Mouse (Mus musculus): Measurements from ENCODE around the gene Fam25c.
"Not testable (repeated sequence)": the region's sequence is repeated elsewhere in the genome, so short reads cannot be mapped to it uniquely, and the experiment has no call there.

Gene Fam25c

GRCm38 (mm10) chr14:34326606-34327005, 28.6 kb downstream of the Fam25c start:
- DNase-seq, result no peak

GRCm38 (mm10) chr14:34323576-34324085, 31.6 kb downstream of the Fam25c start:
- DNase-seq, result peak; percentile 77

GRCm38 (mm10) chr14:34318113-34318512, 37.1 kb downstream of the Fam25c start:
- DNase-seq, result no peak

- DNase-seq, result no peak
Measured at GRCm38 (mm10) chr14:34317431-34317830, 37.8 kb downstream of the Fam25c start.

- DNase-seq, result no peak
Measured at GRCm38 (mm10) chr14:34316346-34316745, 38.9 kb downstream of the Fam25c start.

GRCm38 (mm10) chr14:34314796-34315195, 40.4 kb downstream of the Fam25c start:
- DNase-seq, result no peak

GRCm38 (mm10) chr14:34314383-34314782, 40.9 kb downstream of the Fam25c start:
- DNase-seq, result not testable (repeated sequence)

- no peak for DNase-seq
Measured at GRCm38 (mm10) chr14:34313612-34314011, 41.6 kb downstream of the Fam25c start.

- DNase-seq, result no peak
Measured at GRCm38 (mm10) chr14:34312339-34313048, 42.7 kb downstream of the Fam25c start.

GRCm38 (mm10) chr14:34311691-34312090, 43.5 kb downstream of the Fam25c start:
- DNase-seq, result peak; percentile 96

- peak; percentile 97 for DNase-seq
Measured at GRCm38 (mm10) chr14:34311021-34311631, 44.1 kb downstream of the Fam25c start.

GRCm38 (mm10) chr14:34310234-34310965, 44.8 kb downstream of the Fam25c start, which contains the start of the genes Shld2 and Glud1:
Shld2 (minus strand) TSS chr14:34310493.
Glud1 (plus strand) TSS chr14:34310727.
- peak; percentile 100 for DNase-seq

- no peak for DNase-seq
Measured at GRCm38 (mm10) chr14:34309907-34310233, 45.4 kb downstream of the Fam25c start.

- DNase-seq, result no peak
Measured at GRCm38 (mm10) chr14:34309266-34309665, 46.0 kb downstream of the Fam25c start.

- DNase-seq, result peak; percentile 94
Measured at GRCm38 (mm10) chr14:34303265-34303680, 52.0 kb downstream of the Fam25c start.

GRCm38 (mm10) chr14:34302681-34303242, 52.5 kb downstream of the Fam25c start:
- DNase-seq, result no peak
